Mouse (Mus musculus) ES-Bruce4 (cell line): ENCODE data around the gene Ankrd12. TPM values are rescaled to one million over a fixed set of nuclear protein-coding genes. Genes with fewer than 3 reads are reported as not detected.

Source experiments
- H3K27ac ChIP-seq: 2 replicates; pipeline ENCODE4 v1.5.1; 2012; ENCODE audit warnings: low read length, inconsistent platforms; ENCODE audit not compliant: insufficient read depth
- H3K27me3 ChIP-seq: 2 replicates; pipeline ENCODE4 v1.6.1; 2012; ENCODE audit warnings: mild to moderate bottlenecking, low read length, inconsistent platforms; ENCODE audit not compliant: control insufficient read depth, poor library complexity, insufficient read depth, severe bottlenecking
- H3K36me3 ChIP-seq: 2 replicates; pipeline ENCODE4 v1.6.1; 2012; ENCODE audit warnings: inconsistent platforms, mild to moderate bottlenecking, low read length, moderate library complexity; ENCODE audit not compliant: control insufficient read depth, poor library complexity, insufficient read depth, severe bottlenecking
- H3K4me1 ChIP-seq: one replicate; pipeline ENCODE4 v1.8.1; 2011; ENCODE audit warnings: low read length; ENCODE audit not compliant: control insufficient read depth, insufficient read depth
- H3K4me3 ChIP-seq: 2 replicates; pipeline ENCODE4 v1.5.1; 2011; ENCODE audit warnings: low read depth, mild to moderate bottlenecking, low read length
- H3K9ac ChIP-seq: 2 replicates; pipeline ENCODE4 v1.6.1; 2012; ENCODE audit warnings: low read depth, mild to moderate bottlenecking, inconsistent platforms; ENCODE audit not compliant: poor library complexity, severe bottlenecking
- H3K9me3 ChIP-seq: replicated peaks from 2 replicates; pipeline ENCODE4 v1.6.1; 2012; ENCODE audit warnings: mild to moderate bottlenecking, low read length, inconsistent platforms; ENCODE audit not compliant: control insufficient read depth, poor library complexity, insufficient read depth, severe bottlenecking
- CTCF ChIP-seq: IDR thresholded peaks from one replicate; pipeline ENCODE4 v1.8.1; 2011; ENCODE audit warnings: low read depth, low read length
- EP300 ChIP-seq: IDR thresholded peaks from 2 replicates; pipeline ENCODE4 v1.6.1; 2011; ENCODE audit warnings: low read depth, low read length; ENCODE audit not compliant: insufficient read depth
- POLR2A ChIP-seq: IDR thresholded peaks from one replicate; pipeline ENCODE4 v1.8.1; 2011; ENCODE audit warnings: low read length; ENCODE audit not compliant: insufficient read depth
- polyA plus RNA-seq: library from polyadenylated mRNA; stranded (reverse); fragments of >200 nt; gene quantifications from 2 replicates; pipeline ENCODE4 v1.2.4, GENCODE M21; 2011; ENCODE audit warnings: low read depth; ENCODE audit not compliant: missing spikeins, insufficient read depth, insufficient read length

Gene Ankrd12
- polyA plus RNA-seq, 1 experiment, result 21.8 TPM

GRCm38 (mm10) chr17:65930960-65931359, 145.9 kb downstream of the Ankrd12 start:
- Histone ChIP-seq H3K27me3 (no peaks in the 10 kb centered on the region), H3K4me1 (peaks cover 5% of the 10 kb centered on the region), H3K4me3 (no peak overlapping the region), H3K9ac (no peak overlapping the region), H3K27ac (no peak overlapping the region), H3K36me3 (no peaks in the 10 kb centered on the region), H3K9me3 (no peaks in the 10 kb centered on the region)
- TF ChIP-seq CTCF (no peak), POLR2A (no peak), EP300 (no peak)

GRCm38 (mm10) chr17:65930158-65930826, 146.6 kb downstream of the Ankrd12 start:
- H3K4me3 ChIP-seq, result no peak overlapping the region
- peaks cover 5% of the 10 kb centered on the region for H3K4me1 ChIP-seq
- no peak overlapping the region for H3K9ac ChIP-seq
- no peak for TF ChIP-seq POLR2A
- TF ChIP-seq EP300, result no peak
- no peak for TF ChIP-seq CTCF
- no peaks in the 10 kb centered on the region for H3K27me3 ChIP-seq
- no peak overlapping the region for H3K27ac ChIP-seq
- H3K36me3 ChIP-seq, result 0 out of 2 replicates have a peak, but pooled peaks cover 2% of the 10 kb centered on the region
- H3K9me3 ChIP-seq, result no peaks in the 10 kb centered on the region

DNA sequence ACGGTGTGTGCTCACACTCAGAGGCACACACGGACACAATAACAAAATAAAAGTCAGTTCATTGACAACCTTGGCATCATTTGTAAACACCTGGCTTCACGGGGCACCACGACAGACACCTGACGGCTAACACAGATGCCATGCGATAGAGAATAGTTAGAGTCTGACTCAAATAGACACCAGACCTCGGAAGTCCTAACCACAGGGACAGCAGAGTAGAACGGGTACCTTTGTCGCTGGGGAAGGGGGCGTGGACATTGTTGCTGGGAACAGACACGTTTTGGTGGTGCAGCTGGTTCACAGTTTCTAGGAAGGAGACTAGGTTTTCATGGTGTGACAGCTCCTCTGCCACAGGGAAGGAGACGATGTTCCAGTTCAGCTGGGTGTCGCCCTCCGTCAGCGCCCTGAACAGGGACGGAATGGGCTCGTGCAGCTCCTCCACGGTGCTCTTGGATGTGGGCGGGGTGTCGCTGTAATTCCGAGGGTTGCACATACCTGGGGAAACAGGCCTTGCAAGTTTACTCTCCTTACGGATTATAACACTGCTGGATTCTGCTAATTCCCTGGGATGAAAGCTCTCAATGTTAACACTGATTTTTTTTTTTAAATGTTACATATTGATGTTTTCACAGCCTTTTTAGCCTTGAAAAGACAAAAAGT, 147.4 kb downstream of the Ankrd12 start:
- Histone ChIP-seq H3K9me3 (no peaks in the 10 kb centered on the region), H3K27me3 (no peaks in the 10 kb centered on the region), H3K4me1 (peaks cover 5% of the 10 kb centered on the region), H3K4me3 (no peak overlapping the region), H3K9ac (no peak overlapping the region), H3K27ac (no peak overlapping the region), H3K36me3 (peaks cover 2% of the 10 kb centered on the region)
- no peak for TF ChIP-seq POLR2A
- no peak for TF ChIP-seq CTCF
- no peak for TF ChIP-seq EP300

GRCm38 (mm10) chr17:65927077-65927476, 149.8 kb downstream of the Ankrd12 start:
- Histone ChIP-seq H3K27me3 (no peaks in the 10 kb centered on the region), H3K4me1 (peaks cover 5% of the 10 kb centered on the region), H3K27ac (no peak overlapping the region), H3K4me3 (no peak overlapping the region), H3K9me3 (no peaks in the 10 kb centered on the region), H3K36me3 (peaks cover 6% of the 10 kb centered on the region), H3K9ac (no peak overlapping the region)
- TF ChIP-seq EP300, result no peak
- TF ChIP-seq CTCF, result no peak
- no peak for TF ChIP-seq POLR2A

GRCm38 (mm10) chr17:65924218-65924617, 152.7 kb downstream of the Ankrd12 start:
- no peak overlapping the region for H3K27ac ChIP-seq
- no peaks in the 10 kb centered on the region for H3K9me3 ChIP-seq
- no peak overlapping the region for H3K9ac ChIP-seq
- H3K36me3 ChIP-seq, result peaks cover 6% of the 10 kb centered on the region
- no peak for TF ChIP-seq CTCF
- no peak for TF ChIP-seq POLR2A
- TF ChIP-seq EP300, result no peak
- H3K4me3 ChIP-seq, result no peak overlapping the region
- H3K27me3 ChIP-seq, result no peaks in the 10 kb centered on the region
- no peaks in the 10 kb centered on the region for H3K4me1 ChIP-seq

DNA sequence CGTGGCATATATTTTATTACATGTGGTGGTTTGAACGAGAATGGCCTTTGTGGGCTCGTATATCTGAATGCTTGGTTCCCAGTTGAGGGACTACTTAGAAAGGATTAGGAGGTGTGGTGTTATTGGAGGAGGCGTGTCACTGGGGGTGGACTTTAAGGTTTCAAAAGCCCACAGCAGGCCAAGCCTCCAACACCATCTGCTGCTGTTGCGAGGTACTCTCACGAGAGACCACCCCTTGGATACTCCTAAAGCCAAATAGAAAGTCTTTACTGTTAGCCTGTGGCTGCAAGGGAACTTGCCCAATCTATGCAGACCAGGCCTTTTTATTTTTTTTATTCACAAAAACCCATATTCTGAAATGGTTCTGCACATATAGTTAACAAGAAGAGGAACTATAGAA, 154.9 kb downstream of the Ankrd12 start:
- no peak overlapping the region for H3K4me3 ChIP-seq
- H3K9me3 ChIP-seq, result no peaks in the 10 kb centered on the region
- H3K36me3 ChIP-seq, result peaks cover 6% of the 10 kb centered on the region
- no peak for TF ChIP-seq CTCF
- no peaks in the 10 kb centered on the region for H3K4me1 ChIP-seq
- H3K27ac ChIP-seq, result no peak overlapping the region
- H3K9ac ChIP-seq, result no peak overlapping the region
- no peaks in the 10 kb centered on the region for H3K27me3 ChIP-seq
